Mouse (Mus musculus) testis, adult 2 months (tissue): ENCODE data around the gene Dffa.

Experiments
- CTCF ChIP-seq: fragments of 200-500 bp; IDR thresholded peaks from 2 replicates; pipeline ENCODE4 v1.5.1; 2012; ENCODE audit warnings: low read depth, mild to moderate bottlenecking, inconsistent platforms, low read length, moderate library complexity; ENCODE audit not compliant: control insufficient read depth, insufficient read depth, insufficient replicate concordance
- POLR2A ChIP-seq: fragments of 200-500 bp; IDR thresholded peaks from 2 replicates; pipeline ENCODE4 v1.6.1; 2012; ENCODE audit warnings: low read depth, mild to moderate bottlenecking, inconsistent platforms, low read length, moderate library complexity; ENCODE audit not compliant: control insufficient read depth

GRCm38 (mm10) chr4:149062406-149063318, 41.3 kb upstream of the Dffa start:
- TF ChIP-seq CTCF (no peak), POLR2A (no peak)
